Mouse (Mus musculus) hindbrain, embryonic 15.5 days (tissue): ENCODE measurements around the gene Ddx23. TPM values are rescaled to one million over a fixed set of nuclear protein-coding genes. Genes with fewer than 3 reads are reported as not detected.

Experiments
- ATAC-seq: fragments of 200-750 bp; cut with Nextera tagmentation; 2 replicates; pipeline ENCODE4 v1.8.0; 2017; ENCODE audit warnings: low read depth, moderate number of reproducible peaks, moderate TSS enrichment; ENCODE audit not compliant: low FRiP score
- H3K27ac ChIP-seq: fragments of 300-500 bp; sonication (generic); replicated peaks from 2 replicates; pipeline ENCODE4 v1.5.1; 2015; ENCODE audit warnings: mild to moderate bottlenecking, inconsistent platforms
- H3K27me3 ChIP-seq: fragments of 300-500 bp; sonication (generic); 2 replicates; pipeline ENCODE4 v1.6.1; 2015; ENCODE audit warnings: control low read depth, inconsistent platforms
- H3K36me3 ChIP-seq: fragments of 300-500 bp; sonication (generic); 2 replicates; pipeline ENCODE4 v1.6.1; 2015; ENCODE audit warnings: control low read depth, inconsistent platforms
- H3K4me1 ChIP-seq: fragments of 300-500 bp; sonication (generic); replicated peaks from 2 replicates; pipeline ENCODE4 v1.6.1; 2015; ENCODE audit warnings: control low read depth, inconsistent platforms
- H3K4me2 ChIP-seq: fragments of 300-500 bp; sonication (generic); 2 replicates; pipeline ENCODE4 v1.6.1; 2015; ENCODE audit warnings: moderate library complexity, mild to moderate bottlenecking, inconsistent platforms
- H3K4me3 ChIP-seq: fragments of 300-500 bp; sonication (generic); 2 replicates; pipeline ENCODE4 v1.5.1; 2015; ENCODE audit warnings: mild to moderate bottlenecking, inconsistent platforms
- H3K9ac ChIP-seq: fragments of 300-500 bp; sonication (generic); 2 replicates; pipeline ENCODE4 v1.6.1; 2015; ENCODE audit warnings: inconsistent platforms
- H3K9me3 ChIP-seq: fragments of 300-500 bp; sonication (generic); 2 replicates; pipeline ENCODE4 v1.6.1; 2016; ENCODE audit warnings: control low read depth, inconsistent platforms
- WGBS: fragments of 180-500 bp; shearing (Covaris S2); methylation state at CpG from one replicate; pipeline ENCODE4 v1.1.7; 2015; 5-methylcytosine and 5-hydroxymethylcytosine counted together
- polyA plus RNA-seq: library from polyadenylated mRNA; unstranded; fragments of >200 nt; fragmentation: Nextera tagmentation; extraction: Ambion mirVana; gene quantifications from 2 replicates; pipeline ENCODE4 v1.2.1, GENCODE M21; 2015

Ddx23 gene
- polyA plus RNA-seq, 1 experiment from 2014 or later, result 19.4 TPM

DNA sequence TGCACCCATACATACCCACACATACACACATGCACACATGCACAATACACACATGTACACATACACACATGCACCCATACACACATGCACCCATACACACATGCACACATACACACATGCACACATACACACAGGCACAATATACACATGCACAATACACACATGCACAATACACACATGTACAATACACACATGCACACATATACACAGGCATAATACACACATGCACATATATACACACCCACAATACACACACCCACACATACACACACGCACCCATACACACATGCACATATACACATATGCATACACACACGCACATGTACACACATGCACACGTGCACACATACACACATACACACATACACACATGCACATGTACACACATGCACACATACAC, 50.5 kb downstream of the Ddx23 start:
- WGBS, result 97% methylated on average over 3 of the region's 3 CpGs
- no peak overlapping the region for H3K4me3 ChIP-seq
- no peak for ATAC-seq
- H3K4me1 ChIP-seq, result peaks cover 32% of the 10 kb centered on the region
- H3K27me3 ChIP-seq, result no peaks in the 10 kb centered on the region
- no peak overlapping the region for H3K27ac ChIP-seq
- no peak overlapping the region for H3K4me2 ChIP-seq
- H3K9me3 ChIP-seq, result no peaks in the 10 kb centered on the region
- H3K36me3 ChIP-seq, result no peaks in the 10 kb centered on the region
- H3K9ac ChIP-seq, result no peak overlapping the region

GRCm38 (mm10) chr15:98610131-98610633, 52.5 kb downstream of the Ddx23 start:
- Histone ChIP-seq H3K4me1 (peaks cover 36% of the 10 kb centered on the region), H3K4me2 (peak overlapping the region; percentile 92), H3K4me3 (peak overlapping the region; percentile 81), H3K27me3 (no peaks in the 10 kb centered on the region), H3K9me3 (no peaks in the 10 kb centered on the region), H3K36me3 (no peaks in the 10 kb centered on the region), H3K27ac (peak overlapping the region; percentile 87), H3K9ac (peak overlapping the region; percentile 91)
- 4% methylated on average over 12 of the region's 12 CpGs for WGBS
- ATAC-seq, result no peak

DNA sequence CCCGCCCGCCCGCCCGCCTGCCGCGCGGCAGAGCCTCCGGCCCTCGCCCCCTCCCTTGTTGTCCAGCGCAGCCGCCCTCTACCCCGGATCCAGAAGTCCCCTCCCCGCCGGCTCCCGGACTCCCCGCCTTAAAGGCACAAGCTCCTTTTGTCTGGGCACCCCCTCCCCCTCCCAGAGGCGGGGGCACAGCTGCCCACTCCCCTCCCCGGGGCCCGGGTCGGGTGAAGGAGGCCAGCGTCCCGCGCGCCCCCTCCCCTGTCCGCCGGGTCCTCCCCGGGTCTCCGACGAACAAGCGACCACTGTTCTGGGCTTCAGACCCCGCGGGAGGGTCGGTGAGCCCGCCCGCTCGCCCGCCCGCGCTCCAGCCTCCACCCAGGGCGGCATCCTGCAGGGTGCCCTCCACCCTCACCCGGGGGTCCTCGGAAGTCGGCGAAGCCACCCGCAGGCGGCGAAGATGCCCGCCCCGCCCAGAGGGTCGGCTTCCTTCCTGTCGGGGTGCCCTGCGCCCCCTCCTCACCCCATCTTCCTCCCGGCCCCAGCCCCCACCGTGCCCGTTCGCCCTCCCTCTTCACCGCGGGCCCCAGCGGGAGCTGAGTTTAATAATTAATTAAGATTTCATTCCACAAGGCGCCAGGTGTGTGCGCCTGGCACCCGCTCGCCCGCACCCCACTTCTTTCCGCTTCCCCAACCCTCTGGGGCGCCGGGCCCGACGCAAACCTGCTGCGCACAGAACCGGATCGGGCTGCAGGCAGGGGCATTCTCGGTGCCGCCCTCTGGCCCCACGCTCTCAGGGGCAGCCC, 53.2 kb downstream of the Ddx23 start, which contains the start of gene Adcy6:
Gene Adcy6, minus strand, starts transcription at position 746 of the 800 bp plus-strand sequence.
- Histone ChIP-seq H3K27me3 (no peaks in the 10 kb centered on the region), H3K9me3 (no peaks in the 10 kb centered on the region), H3K4me1 (peaks cover 32% of the 10 kb centered on the region), H3K4me2 (peak within 1 kb of the TSS; percentile 92), H3K27ac (peak within 1 kb of the TSS; percentile 87), H3K36me3 (peaks cover under 1% of the 10 kb centered on the region; the same call in 1 of the 2 replicates), H3K4me3 (peak within 1 kb of the TSS; percentile 81), H3K9ac (peak within 1 kb of the TSS; percentile 91)
- ATAC-seq, result peak; percentile 82
- WGBS, result 2% methylated on average over 54 of the region's 75 CpGs

GRCm38 (mm10) chr15:98608784-98609250, 53.9 kb downstream of the Ddx23 start:
- Histone ChIP-seq H3K27ac (peak overlapping the region; percentile 87), H3K9me3 (no peaks in the 10 kb centered on the region), H3K27me3 (no peaks in the 10 kb centered on the region), H3K36me3 (peaks cover 6% of the 10 kb centered on the region; the same call in 1 of the 2 replicates), H3K4me3 (peak overlapping the region; percentile 81), H3K4me2 (peak overlapping the region; percentile 92), H3K4me1 (peaks cover 28% of the 10 kb centered on the region), H3K9ac (peak overlapping the region; percentile 91)
- peak; percentile 25 for ATAC-seq
- 0% methylated on average over 6 of the region's 26 CpGs for WGBS

DNA sequence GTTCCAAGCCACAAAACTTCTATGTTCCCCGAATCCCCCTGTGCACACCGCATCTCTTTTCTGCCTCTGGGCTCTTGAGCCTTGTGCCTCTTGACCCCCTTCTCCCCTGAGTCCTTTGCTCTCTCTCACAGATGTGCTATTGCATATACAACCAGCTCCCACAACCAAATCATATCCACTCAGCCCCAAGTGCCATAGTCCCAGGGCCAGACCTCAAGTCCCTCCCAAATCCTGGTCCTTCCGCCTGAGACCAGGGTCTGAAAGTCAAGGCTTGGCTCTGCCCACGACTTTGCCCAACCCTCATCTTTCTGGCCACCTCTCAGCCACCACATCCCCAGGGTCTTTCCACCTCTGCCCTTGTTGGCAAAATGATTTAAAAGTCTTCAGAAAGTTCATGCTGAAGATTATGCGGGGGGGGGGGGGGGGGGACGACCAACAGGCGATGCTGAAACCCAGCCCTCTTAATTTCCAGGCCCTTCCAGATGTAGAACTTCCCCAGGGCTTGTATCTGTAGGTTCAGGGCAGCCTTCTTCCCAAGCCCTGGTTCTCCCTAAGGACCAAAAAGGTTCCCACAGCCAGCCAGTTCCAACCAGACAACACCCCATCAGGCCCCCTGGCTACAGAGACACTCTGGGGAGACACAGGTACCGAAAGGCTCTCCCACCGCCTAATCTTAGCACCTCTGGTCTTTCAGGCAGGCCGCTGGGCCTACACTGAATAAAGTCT, 54.5 kb downstream of the Ddx23 start:
- ATAC-seq, result peak; percentile 19; the same call in 1 of the 2 replicates
- H3K9me3 ChIP-seq, result no peaks in the 10 kb centered on the region
- WGBS, result 9% methylated on average over 10 of the region's 10 CpGs

GRCm38 (mm10) chr15:98607557-98607956, 55.1 kb downstream of the Ddx23 start:
- no peaks in the 10 kb centered on the region for H3K27me3 ChIP-seq
- ATAC-seq, result no peak
- peak overlapping the region; percentile 92 for H3K4me2 ChIP-seq
- no peaks in the 10 kb centered on the region for H3K9me3 ChIP-seq
- peaks cover 39% of the 10 kb centered on the region for H3K4me1 ChIP-seq
- peaks cover 15% of the 10 kb centered on the region for H3K36me3 ChIP-seq
- 20% methylated on average over 4 of the region's 4 CpGs for WGBS
- H3K9ac ChIP-seq, result peak overlapping the region; percentile 91; the same call in 1 of the 2 replicates
- H3K27ac ChIP-seq, result 0 out of 2 replicates have a peak overlapping the region, but pooled peaks have one; percentile 38
- H3K4me3 ChIP-seq, result peak overlapping the region; percentile 81

More for the DNA sequence above, 54.5 kb downstream of the Ddx23 start:
- H3K4me3 ChIP-seq, result peak overlapping the region; percentile 81
- peaks cover 12% of the 10 kb centered on the region for H3K36me3 ChIP-seq
- H3K4me2 ChIP-seq, result peak overlapping the region; percentile 92
- peaks cover 33% of the 10 kb centered on the region for H3K4me1 ChIP-seq
- H3K27me3 ChIP-seq, result no peaks in the 10 kb centered on the region
- peak overlapping the region; percentile 87 for H3K27ac ChIP-seq
- H3K9ac ChIP-seq, result peak overlapping the region; percentile 91

- 71% methylated on average over 9 of the region's 9 CpGs for WGBS
- peaks cover 47% of the 10 kb centered on the region for H3K4me1 ChIP-seq
- no peak overlapping the region for H3K9ac ChIP-seq
Observed at GRCm38 (mm10) chr15:98606739-98607138, 56.0 kb downstream of the Ddx23 start.

GRCm38 (mm10) chr15:98606051-98606536, 56.6 kb downstream of the Ddx23 start:
- peaks cover 19% of the 10 kb centered on the region for H3K36me3 ChIP-seq
- no peak overlapping the region for H3K9ac ChIP-seq
- no peak overlapping the region for H3K27ac ChIP-seq
- no peaks in the 10 kb centered on the region for H3K9me3 ChIP-seq
- peaks cover 49% of the 10 kb centered on the region for H3K4me1 ChIP-seq
- H3K27me3 ChIP-seq, result no peaks in the 10 kb centered on the region
- no peak for ATAC-seq
- no peak overlapping the region for H3K4me2 ChIP-seq
- no peak overlapping the region for H3K4me3 ChIP-seq
- 91% methylated on average over 12 of the region's 12 CpGs for WGBS

More at GRCm38 (mm10) chr15:98606739-98607138, 56.0 kb downstream of the Ddx23 start:
- H3K9me3 ChIP-seq, result no peaks in the 10 kb centered on the region
- H3K4me3 ChIP-seq, result no peak overlapping the region
- H3K36me3 ChIP-seq, result peaks cover 15% of the 10 kb centered on the region
- H3K27me3 ChIP-seq, result no peaks in the 10 kb centered on the region
- no peak for ATAC-seq
- H3K4me2 ChIP-seq, result 0 out of 2 replicates have a peak overlapping the region, but pooled peaks have one; percentile 92
- H3K27ac ChIP-seq, result no peak overlapping the region

DNA sequence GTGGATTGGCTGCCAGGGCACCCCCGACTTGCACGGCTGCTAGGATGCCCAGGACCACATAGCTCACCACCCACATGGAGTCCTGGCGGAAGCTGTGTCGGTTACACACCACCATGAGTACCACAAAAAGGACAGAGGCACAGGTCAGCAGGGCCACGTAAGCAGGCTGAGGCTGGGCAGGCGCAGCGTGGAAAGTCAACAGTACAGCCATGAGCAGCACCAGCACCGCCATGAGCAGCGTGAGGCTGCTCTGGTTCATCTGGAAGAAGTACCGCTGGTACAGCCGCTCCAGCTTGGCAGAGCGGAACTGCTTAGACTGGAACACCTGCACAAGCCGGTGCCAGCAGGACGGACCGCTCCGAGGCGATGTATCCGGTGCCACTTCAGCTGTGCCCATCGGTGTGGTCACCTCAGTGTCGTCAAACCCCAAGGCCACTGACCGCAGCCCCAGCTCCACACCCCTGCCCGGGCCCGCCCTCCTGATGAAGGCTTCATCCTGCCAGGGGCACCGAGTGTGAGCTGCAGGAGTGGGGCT, 58.6 kb downstream of the Ddx23 start:
- Histone ChIP-seq H3K4me1 (peaks cover 42% of the 10 kb centered on the region), H3K4me3 (no peak overlapping the region), H3K4me2 (no peak overlapping the region), H3K27me3 (no peaks in the 10 kb centered on the region), H3K9ac (no peak overlapping the region), H3K36me3 (peaks cover 23% of the 10 kb centered on the region), H3K27ac (no peak overlapping the region), H3K9me3 (no peaks in the 10 kb centered on the region)
- 92% methylated on average over 24 of the region's 24 CpGs for WGBS
- no peak for ATAC-seq

GRCm38 (mm10) chr15:98602921-98603458, 59.7 kb downstream of the Ddx23 start:
- Histone ChIP-seq H3K27me3 (no peaks in the 10 kb centered on the region), H3K4me3 (no peak overlapping the region), H3K27ac (no peak overlapping the region), H3K4me1 (peaks cover 34% of the 10 kb centered on the region), H3K36me3 (peaks cover 30% of the 10 kb centered on the region), H3K9ac (no peak overlapping the region), H3K9me3 (no peaks in the 10 kb centered on the region), H3K4me2 (peak overlapping the region; percentile 27; the same call in 1 of the 2 replicates)
- ATAC-seq, result no peak
- WGBS, result 62% methylated on average over 4 of the region's 4 CpGs

DNA sequence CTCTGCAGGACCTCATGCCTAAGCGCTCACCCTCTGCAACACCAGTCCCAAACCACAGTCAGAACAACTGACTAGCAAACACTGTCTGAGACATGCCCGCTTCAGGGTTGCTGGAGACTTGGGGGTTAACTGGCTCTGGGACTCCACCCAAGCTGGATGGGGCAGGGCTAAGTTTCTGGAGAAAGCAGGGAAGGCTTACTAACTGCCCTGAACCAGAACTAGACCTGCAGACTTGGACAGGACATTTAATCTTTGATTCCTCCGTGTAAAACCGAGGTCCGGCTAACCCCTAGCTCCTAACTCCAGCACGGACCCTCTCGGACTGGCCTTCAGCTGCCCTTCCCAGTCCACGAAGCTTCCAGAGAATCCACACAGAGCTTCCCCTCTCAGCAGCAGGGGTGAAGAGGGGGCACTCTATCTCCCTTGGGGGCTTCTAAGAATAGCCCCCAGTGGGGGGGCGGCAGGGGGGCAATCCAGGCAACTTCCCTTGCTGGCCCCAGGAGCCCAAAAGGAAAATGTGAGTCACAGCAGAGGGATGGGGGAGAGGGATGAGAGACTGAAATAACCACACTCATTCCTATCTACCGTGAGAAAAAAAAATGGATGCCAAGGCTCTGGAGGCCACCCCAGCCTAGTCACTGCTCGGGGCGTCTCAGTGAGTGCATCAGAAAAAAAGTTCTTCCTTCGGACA, 60.4 kb downstream of the Ddx23 start:
- Histone ChIP-seq H3K9ac (no peak overlapping the region), H3K9me3 (no peaks in the 10 kb centered on the region), H3K4me2 (peak overlapping the region; percentile 27; the same call in 1 of the 2 replicates), H3K4me1 (peaks cover 28% of the 10 kb centered on the region), H3K27ac (no peak overlapping the region), H3K4me3 (no peak overlapping the region), H3K36me3 (peaks cover 37% of the 10 kb centered on the region), H3K27me3 (no peaks in the 10 kb centered on the region)
- WGBS, result 69% methylated on average over 13 of the region's 13 CpGs
- ATAC-seq, result no peak
